Mouse (Mus musculus) brain, adult 10 weeks (tissue): ENCODE data around the gene Vmn1r120. TPM values are rescaled to one million over a fixed set of nuclear protein-coding genes. Genes with fewer than 3 reads are reported as not detected.

ENCODE experiments used
- polyA plus RNA-seq: library from polyadenylated mRNA; stranded (reverse); fragments of 350-450 nt; fragmentation: Illumina TruSeq; extraction: RNeasy Lipid Tissue Mini Kit (QIAGEN cat#74804); gene quantifications from one replicate; pipeline ENCODE4 v1.2.3, GENCODE M21; 2015; ENCODE audit warnings: low read depth, low replicate concordance

Gene Vmn1r120
- not detected for polyA plus RNA-seq

DNA sequence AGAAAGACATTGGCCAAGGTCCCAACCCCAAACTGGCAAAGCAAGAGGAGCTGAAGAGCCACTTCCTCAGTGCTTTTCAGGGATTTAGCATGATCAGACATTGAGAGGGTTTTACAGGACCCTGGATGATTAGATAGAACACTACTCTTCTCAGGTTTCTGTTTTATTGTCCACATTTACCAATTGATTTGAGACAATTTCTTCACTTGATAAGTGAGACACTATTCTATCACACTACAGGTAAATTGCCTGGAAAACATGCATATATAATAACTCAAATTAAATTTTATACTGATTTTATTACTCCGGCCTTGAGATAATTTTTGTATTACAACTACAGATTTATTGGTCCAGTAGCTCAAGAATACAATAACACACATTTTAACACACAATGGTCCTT is at the start of gene Vmn1r120:
Gene Vmn1r120 (minus strand): TSS at position 101 of the 400 bp plus-strand sequence.

DNA sequence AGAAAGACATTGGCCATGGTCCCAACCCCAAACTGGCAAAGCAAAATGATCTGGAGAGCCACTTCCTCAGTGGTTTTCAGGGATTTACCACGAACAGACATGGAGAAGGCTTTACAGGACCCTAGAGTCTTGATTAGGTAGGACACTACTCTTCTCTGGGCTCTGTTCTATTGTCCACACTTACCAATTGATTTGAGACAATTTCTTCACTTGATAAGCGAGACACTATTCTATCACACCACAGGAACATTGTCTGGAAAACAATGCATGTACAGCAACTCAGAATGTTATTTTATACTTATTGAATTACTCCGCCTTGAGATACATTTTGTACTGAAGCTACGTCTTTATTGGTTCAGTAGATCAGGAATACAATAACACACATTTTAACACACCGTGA is 44.8 kb upstream of the Vmn1r120 start, which contains the start of gene Vmn1r121:
Gene Vmn1r121 (minus strand): TSS at position 101 of the 400 bp plus-strand sequence.

DNA sequence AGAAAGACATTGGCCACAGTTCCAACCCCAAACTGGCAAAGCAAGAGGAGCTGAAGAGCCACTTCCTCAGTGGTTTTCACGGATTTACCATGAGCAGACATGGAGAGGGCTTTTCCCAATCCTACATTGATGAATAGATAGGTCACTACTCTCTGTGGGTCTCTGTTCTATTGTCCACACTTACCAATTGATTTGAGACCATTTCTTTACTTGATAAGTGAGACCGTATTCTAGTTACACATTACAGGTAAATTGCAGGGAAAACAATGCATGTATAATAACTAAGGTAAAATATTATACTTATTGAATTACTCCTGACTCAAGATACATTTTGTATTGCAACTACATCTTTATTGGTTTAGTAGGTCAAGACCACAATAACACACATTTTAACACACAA is 41.2 kb downstream of the Vmn1r120 start, which contains the start of gene Vmn1r119:
Gene Vmn1r119 (minus strand): TSS at position 101 of the 400 bp plus-strand sequence.

Other genes with a start within 250 kb of the Vmn1r120 start
- not detected for gene Vmn1r114, start 241.6 kb downstream of the Vmn1r120 start, polyA plus RNA-seq
- not detected for gene Vmn1r115, start 208.8 kb downstream of the Vmn1r120 start, polyA plus RNA-seq
- not detected for gene Vmn1r116, start 181.5 kb downstream of the Vmn1r120 start, polyA plus RNA-seq
- not detected for gene Vmn1r117, start 169.7 kb downstream of the Vmn1r120 start, polyA plus RNA-seq
- gene Vmn1r118, start 141.4 kb downstream of the Vmn1r120 start, polyA plus RNA-seq: not detected
- gene Vmn1r119, start 41.3 kb downstream of the Vmn1r120 start, polyA plus RNA-seq: not detected
- gene Vmn1r121, start 44.7 kb upstream of the Vmn1r120 start, polyA plus RNA-seq: not detected
- gene Vmn1r122, start 80.3 kb upstream of the Vmn1r120 start, polyA plus RNA-seq: not detected
- not detected for gene Vmn1r123, start 108.4 kb upstream of the Vmn1r120 start, polyA plus RNA-seq
- gene Gm5157, start 136.6 kb upstream of the Vmn1r120 start, polyA plus RNA-seq: not detected
- not detected for gene Vmn1r124, start 206.8 kb upstream of the Vmn1r120 start, polyA plus RNA-seq
- gene Vmn1r125, start 218.4 kb upstream of the Vmn1r120 start, polyA plus RNA-seq: not detected
- gene Vmn1r126, start 247.7 kb upstream of the Vmn1r120 start, polyA plus RNA-seq: not detected